Mouse (Mus musculus) brown adipose tissue, adult 24 weeks (tissue): ENCODE measurements around the gene Icam4. TPM values are rescaled to one million over a fixed set of nuclear protein-coding genes. Genes with fewer than 3 reads are reported as not detected.

Experiments used
- polyA plus RNA-seq: library from polyadenylated mRNA; stranded (reverse); fragments of >200 nt; gene quantifications from 2 replicates; pipeline ENCODE4 v1.2.4, GENCODE M21; 2012; ENCODE audit not compliant: missing spikeins, insufficient read depth, insufficient read length

The Icam4 gene
- polyA plus RNA-seq, 1 experiment, result not detected

Other genes with a start within 250 kb of the Icam4 start
- gene Col5a3, start 214.3 kb upstream of the Icam4 start, polyA plus RNA-seq, result 16.9 and 23.5 TPM in 2 replicates
- not detected in 2 replicates for gene Rdh8, start 210.9 kb upstream of the Icam4 start, polyA plus RNA-seq
- gene A230050P20Rik, start 160.7 kb upstream of the Icam4 start, polyA plus RNA-seq, result 2.1 and 5.8 TPM in 2 replicates
- 3.1 and 5.0 TPM in 2 replicates for gene Angptl6, start 149.6 kb upstream of the Icam4 start, polyA plus RNA-seq
- gene Ppan, start 141.2 kb upstream of the Icam4 start, polyA plus RNA-seq, result 6.6 and 7.9 TPM in 2 replicates
- 61.4 and 66.1 TPM in 2 replicates for gene Eif3g, start 130.8 kb upstream of the Icam4 start, polyA plus RNA-seq
- 3.5 and 7.7 TPM in 2 replicates for gene Dnmt1, start 69.5 kb upstream of the Icam4 start, polyA plus RNA-seq
- 1.3 and 2.6 TPM in 2 replicates for gene S1pr2, start 52.6 kb upstream of the Icam4 start, polyA plus RNA-seq
- 140 and 185 TPM in 2 replicates for gene Mrpl4, start 26.6 kb upstream of the Icam4 start, polyA plus RNA-seq
- 2.3 and 3.1 TPM in 2 replicates for gene Icam1, start 13.4 kb upstream of the Icam4 start, polyA plus RNA-seq
- not detected in 2 replicates for gene Icam5, start 2.7 kb downstream of the Icam4 start, polyA plus RNA-seq
- not detected in 2 replicates for gene Zglp1, start 37.7 kb downstream of the Icam4 start, polyA plus RNA-seq
- gene Gm49373, start 43.7 kb downstream of the Icam4 start, polyA plus RNA-seq, result 0.79 TPM in 1 of 2 replicates, not detected in the other
- gene Fdx1l, start 44.2 kb downstream of the Icam4 start, polyA plus RNA-seq, result 52.7 and 55.1 TPM in 2 replicates
- not detected in 2 replicates for gene Gm38431, start 62.6 kb downstream of the Icam4 start, polyA plus RNA-seq
- 15.5 and 16.4 TPM in 2 replicates for gene Raver1, start 62.6 kb downstream of the Icam4 start, polyA plus RNA-seq
- 3.8 and 4.1 TPM in 2 replicates for gene Tyk2, start 101.9 kb downstream of the Icam4 start, polyA plus RNA-seq
- 70.4 and 78.0 TPM in 2 replicates for gene Cdc37, start 120.6 kb downstream of the Icam4 start, polyA plus RNA-seq
- gene Pde4a, start 136.3 kb downstream of the Icam4 start, polyA plus RNA-seq, result 16.2 and 29.4 TPM in 2 replicates
- gene Keap1, start 210.0 kb downstream of the Icam4 start, polyA plus RNA-seq, result 24.6 and 25.5 TPM in 2 replicates
- 2.1 and 3.6 TPM in 2 replicates for gene S1pr5, start 219.1 kb downstream of the Icam4 start, polyA plus RNA-seq
- 23.5 and 23.7 TPM in 2 replicates for gene Atg4d, start 235.9 kb downstream of the Icam4 start, polyA plus RNA-seq